Mouse (Mus musculus) CH12.LX (cell line): ENCODE measurements around the gene Prn. TPM values are rescaled to one million over a fixed set of nuclear protein-coding genes. Genes with fewer than 3 reads are reported as not detected.

ENCODE experiments used
- DNase-seq: peaks from one replicate; pipeline ENCODE4 v3.0.0-alpha.2; 2013; ENCODE audit errors: extremely low read depth
- H3K27ac ChIP-seq: 2 replicates; pipeline ENCODE4 v1.5.1; 2012; ENCODE audit warnings: low read depth, mild to moderate bottlenecking, control low read depth, moderate library complexity; ENCODE audit not compliant: insufficient read depth
- H3K27me3 ChIP-seq: replicated peaks from 2 replicates; pipeline ENCODE3; 2012; ENCODE audit warnings: inconsistent platforms
- H3K36me3 ChIP-seq, 2 experiments: replicated peaks in 1 of 2; 2 replicates each; pipeline versions ENCODE3 to v1.6.1; 2012; ENCODE audit warnings: inconsistent platforms in 1 of 2, low read length in 1 of 2, mild to moderate bottlenecking in 1 of 2, mixed read lengths in 1 of 2, moderate library complexity in 1 of 2; ENCODE audit not compliant: control insufficient read depth in 1 of 2, insufficient read depth in 1 of 2
- H3K4me1 ChIP-seq, 2 experiments: 2 replicates each; pipeline ENCODE4 v1.6.1; 2012; ENCODE audit warnings: inconsistent platforms in 1 of 2, moderate library complexity in 1 of 2; ENCODE audit not compliant: insufficient read depth in 2 of 2, control insufficient read depth in 1 of 2
- H3K4me2 ChIP-seq: 2 replicates; pipeline ENCODE4 v1.6.1; 2012; ENCODE audit warnings: low read depth, mild to moderate bottlenecking, control low read depth; ENCODE audit not compliant: poor library complexity, insufficient read depth, severe bottlenecking
- H3K4me3 ChIP-seq, 3 experiments: fragments of 150-350 bp in 1 of 3; sonication (generic) in 1 of 3; replicated peaks in 1 of 3; 2 replicates each; pipeline versions ENCODE3 to v1.5.1; 2011 to 2012; ENCODE audit warnings: low read depth in 2 of 3, low read length in 2 of 3, mild to moderate bottlenecking in 2 of 3, moderate library complexity in 2 of 3, control low read depth in 1 of 3, improper control_type of control experiment in 1 of 3, inconsistent platforms in 1 of 3, mixed read lengths in 1 of 3; ENCODE audit not compliant: poor library complexity in 1 of 3
- H3K79me2 ChIP-seq: replicated peaks from 2 replicates; pipeline ENCODE4 v1.6.1; 2012; ENCODE audit warnings: mild to moderate bottlenecking, moderate library complexity; ENCODE audit not compliant: control insufficient read depth, poor library complexity, insufficient read depth, severe bottlenecking; ENCODE audit errors: extremely low read depth
- H3K9ac ChIP-seq: 2 replicates; pipeline ENCODE4 v1.6.1; 2012; ENCODE audit warnings: low read depth, mild to moderate bottlenecking, control low read depth, moderate library complexity; ENCODE audit not compliant: insufficient read depth
- H3K9me3 ChIP-seq: replicated peaks from 2 replicates; pipeline ENCODE3; 2012; ENCODE audit warnings: low read length, inconsistent platforms, mixed read lengths
- BHLHE40 ChIP-seq: IDR thresholded peaks from 2 replicates; pipeline ENCODE4 v1.6.1; 2011; ENCODE audit warnings: mild to moderate bottlenecking, low read depth, low read length, improper control_type of control experiment
- CHD1 ChIP-seq: IDR thresholded peaks from 2 replicates; pipeline ENCODE4 v1.6.1; 2012; ENCODE audit warnings: low read depth, low read length, improper control_type of control experiment, inconsistent platforms
- E2F4 ChIP-seq: IDR thresholded peaks from 2 replicates; pipeline ENCODE4 v1.6.1; 2011; ENCODE audit warnings: low read depth, low read length, improper control_type of control experiment; ENCODE audit not compliant: insufficient replicate concordance
- EP300 ChIP-seq: IDR thresholded peaks from 2 replicates; pipeline ENCODE4 v1.6.1; 2011; ENCODE audit warnings: low read length, improper control_type of control experiment
- ETS1 ChIP-seq: conservative IDR thresholded peaks from 2 replicates; pipeline ENCODE4 v1.6.1; 2012; ENCODE audit warnings: low read depth, mild to moderate bottlenecking, inconsistent platforms, low read length, improper control_type of control experiment, moderate library complexity
- IRF4 ChIP-seq: IDR thresholded peaks from 2 replicates; pipeline ENCODE4 v1.6.1; 2014; ENCODE audit warnings: low read depth, mild to moderate bottlenecking, inconsistent platforms, low read length, improper control_type of control experiment
- JUN ChIP-seq: IDR thresholded peaks from 2 replicates; pipeline ENCODE4 v1.6.1; 2011; ENCODE audit warnings: low read depth, mild to moderate bottlenecking, low read length, improper control_type of control experiment, moderate library complexity; ENCODE audit not compliant: insufficient read depth
- JUND ChIP-seq: conservative IDR thresholded peaks from 2 replicates; pipeline ENCODE4 v1.6.1; 2011; ENCODE audit warnings: low read depth, low read length, improper control_type of control experiment
- KAT2A ChIP-seq: IDR thresholded peaks from 2 replicates; pipeline ENCODE4 v1.6.1; 2012; ENCODE audit warnings: low read length, improper control_type of control experiment, inconsistent platforms; ENCODE audit not compliant: insufficient replicate concordance
- MAFK ChIP-seq: IDR thresholded peaks from 2 replicates; pipeline ENCODE4 v1.6.1; 2011; ENCODE audit warnings: low read length, improper control_type of control experiment; ENCODE audit not compliant: insufficient replicate concordance
- MAX ChIP-seq: IDR thresholded peaks from 2 replicates; pipeline ENCODE4 v1.6.1; 2011; ENCODE audit warnings: low read length, improper control_type of control experiment
- MAZ ChIP-seq: IDR thresholded peaks from 2 replicates; pipeline ENCODE4 v1.6.1; 2012; ENCODE audit warnings: low read depth, mild to moderate bottlenecking, inconsistent platforms, low read length, improper control_type of control experiment, moderate library complexity
- MEF2A ChIP-seq: IDR thresholded peaks from 2 replicates; pipeline ENCODE4 v1.6.1; 2014; ENCODE audit warnings: low read depth, mild to moderate bottlenecking, inconsistent platforms, low read length, improper control_type of control experiment, borderline replicate concordance
- MXI1 ChIP-seq: IDR thresholded peaks from 2 replicates; pipeline ENCODE4 v1.6.1; 2011; ENCODE audit warnings: mild to moderate bottlenecking, low read depth, low read length, improper control_type of control experiment
- NELFE ChIP-seq: IDR thresholded peaks from 2 replicates; pipeline ENCODE4 v1.6.1; 2011; ENCODE audit warnings: low read depth, low read length, improper control_type of control experiment
- NRF1 ChIP-seq: IDR thresholded peaks from 2 replicates; pipeline ENCODE4 v1.6.1; 2014; ENCODE audit warnings: low read depth, mild to moderate bottlenecking, inconsistent platforms, low read length, improper control_type of control experiment, moderate library complexity
- PAX5 ChIP-seq: IDR thresholded peaks from 2 replicates; pipeline ENCODE4 v1.6.1; 2012; ENCODE audit warnings: low read length, inconsistent platforms, mixed read lengths
- POLR2A ChIP-seq: IDR thresholded peaks from 2 replicates; pipeline ENCODE4 v1.6.1; 2011; ENCODE audit warnings: low read depth, mild to moderate bottlenecking, improper control_type of control experiment, low read length
- POLR2AphosphoS2 ChIP-seq: IDR thresholded peaks from 2 replicates; pipeline ENCODE4 v1.6.1; 2011; ENCODE audit warnings: low read depth, low read length, improper control_type of control experiment
- RAD21 ChIP-seq: IDR thresholded peaks from 2 replicates; pipeline ENCODE4 v1.6.1; 2011; ENCODE audit warnings: low read depth, mild to moderate bottlenecking, low read length, improper control_type of control experiment, moderate library complexity
- RCOR1 ChIP-seq: conservative IDR thresholded peaks from 2 replicates; pipeline ENCODE4 v1.6.1; 2012; ENCODE audit warnings: low read depth, mild to moderate bottlenecking, inconsistent platforms, low read length, improper control_type of control experiment
- SMC3 ChIP-seq: IDR thresholded peaks from 2 replicates; pipeline ENCODE4 v1.6.1; 2011; ENCODE audit warnings: low read depth, low read length, improper control_type of control experiment
- TBP ChIP-seq: conservative IDR thresholded peaks from 2 replicates; pipeline ENCODE4 v1.6.1; 2011; ENCODE audit warnings: low read depth, low read length, improper control_type of control experiment
- TCF12 ChIP-seq: IDR thresholded peaks from 2 replicates; pipeline ENCODE4 v1.6.1; 2014; ENCODE audit warnings: low read depth, mild to moderate bottlenecking, inconsistent platforms, low read length, improper control_type of control experiment
- UBTF ChIP-seq: IDR thresholded peaks from 2 replicates; pipeline ENCODE4 v1.6.1; 2012; ENCODE audit warnings: low read depth, mild to moderate bottlenecking, inconsistent platforms, low read length, improper control_type of control experiment, moderate library complexity
- USF1 ChIP-seq: IDR thresholded peaks from 2 replicates; pipeline ENCODE4 v1.6.1; 2014; ENCODE audit warnings: low read depth, mild to moderate bottlenecking, inconsistent platforms, low read length, improper control_type of control experiment
- ZKSCAN1 ChIP-seq: IDR thresholded peaks from 2 replicates; pipeline ENCODE4 v1.6.1; 2012; ENCODE audit warnings: low read depth, inconsistent platforms, low read length, improper control_type of control experiment, borderline replicate concordance
- ZNF384 ChIP-seq: IDR thresholded peaks from 2 replicates; pipeline ENCODE4 v1.6.1; 2012; ENCODE audit warnings: low read depth, low read length, improper control_type of control experiment, inconsistent platforms
- dilution Hi-C: fragments of 300-500 bp; cut with MboI; formaldehyde crosslinking; loops from 2 replicates; pipeline ENCODE4 v1.14.3; 2020; ENCODE audit warnings: low sequenced_read_pairs; ENCODE audit not compliant: extremely low pct_unique_long_range_greater_than_20kb, extremely low pct_ligation_motif_present
- in situ Hi-C: fragments of 300-500 bp; cut with MboI; formaldehyde crosslinking; loops from 3 replicates; pipeline ENCODE4 v1.14.3; 2019; ENCODE audit warnings: low sequenced_read_pairs, low pct_ligation_motif_present, low pct_unique_long_range_greater_than_20kb, mixed read lengths
- polyA plus RNA-seq: library from polyadenylated mRNA; unstranded; fragments of >175 nt; gene quantifications from 2 replicates; pipeline ENCODE4 v1.2.1, GENCODE M21; 2012; ENCODE audit warnings: low read depth; ENCODE audit not compliant: insufficient read length
- total RNA-seq, 2 experiments: library from RNA; depleted of rRNA; stranded (reverse); fragments of 300-350 nt in 1 of 2; fragments of >200 nt in 1 of 2; gene quantifications; 2 replicates each; pipeline ENCODE4 v1.2.3; 2012 to 2014

Prn gene
- total and polyA plus RNA-seq, 3 experiments = not detected

DNA sequence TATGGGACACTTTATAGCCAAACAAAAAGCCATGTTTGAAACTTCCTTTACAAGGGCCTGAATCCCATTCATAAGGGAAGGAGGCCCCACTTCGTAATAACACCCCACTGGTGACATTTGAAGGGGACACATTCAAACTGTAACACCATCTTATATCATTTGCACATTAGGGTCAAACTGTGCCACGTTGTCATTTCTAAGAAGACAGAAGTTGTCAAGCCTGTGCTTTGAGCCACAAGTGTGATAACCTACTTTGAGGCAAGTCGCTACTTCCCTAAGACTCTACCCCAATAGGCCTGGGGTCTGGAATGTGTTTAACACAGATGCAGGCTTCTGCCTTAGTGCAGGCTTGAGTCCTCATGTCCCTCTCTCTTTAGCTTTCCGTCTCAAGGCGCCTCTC lies 2.4 kb upstream of the Prn start:
- no peak overlapping the region for H3K4me2 ChIP-seq
- no peaks in the 10 kb centered on the region for H3K79me2 ChIP-seq
- H3K27me3 ChIP-seq = peaks cover 6% of the 10 kb centered on the region
- H3K27ac ChIP-seq = no peak overlapping the region
- H3K36me3 ChIP-seq = no peaks in the 10 kb centered on the region
- H3K9me3 ChIP-seq = no peaks in the 10 kb centered on the region
- H3K4me3 ChIP-seq = no peak overlapping the region
- H3K4me1 ChIP-seq = peaks cover 4 to 31% of the 10 kb centered on the region in 2 experiments
- TF ChIP-seq JUN (no peak), MXI1 (no peak), IRF4 (no peak), RAD21 (no peak), E2F4 (no peak), CHD1 (no peak), MEF2A (no peak), MAFK (no peak), NELFE (no peak), ZKSCAN1 (no peak), MAX (no peak), RCOR1 (no peak), UBTF (no peak), PAX5 (no peak), MAZ (no peak), JUND (no peak), ZNF384 (no peak)
- TF ChIP-seq, all 38 proteins: peak for 0
- no peak for DNase-seq
- H3K9ac ChIP-seq = no peak overlapping the region
- in situ Hi-C loops = no loop called here
- dilution Hi-C loops = no loop called here

DNA sequence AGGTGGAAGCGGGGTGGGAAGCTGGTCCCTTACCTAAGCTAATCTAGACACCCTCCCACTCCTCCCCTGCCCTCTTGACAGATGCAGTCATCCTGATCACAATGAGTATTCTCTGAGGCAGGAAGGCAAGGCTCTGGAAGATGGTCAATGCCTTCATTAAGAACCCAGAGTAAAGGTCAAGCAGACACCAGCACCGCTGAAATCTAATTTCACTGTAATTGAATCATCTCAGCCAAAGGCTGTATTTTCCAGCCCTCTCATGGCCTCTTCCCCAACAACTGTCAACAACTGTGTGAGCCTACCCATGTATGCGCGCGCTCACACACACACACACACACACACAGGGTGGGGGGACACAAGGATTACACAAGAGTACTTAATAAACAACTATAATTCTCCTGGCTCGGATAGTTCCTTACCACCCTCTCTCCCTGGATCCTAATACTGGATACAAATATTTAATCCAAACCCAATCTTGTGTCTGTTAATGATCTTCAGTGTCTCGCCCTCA lies 1.4 kb upstream of the Prn start:
- Histone ChIP-seq H3K27me3 (peaks cover 6% of the 10 kb centered on the region), H3K4me2 (no peak overlapping the region), H3K4me1 (peaks cover 0 to 24% of the 10 kb centered on the region in 2 experiments; a peak in 3 of 4 replicates), H3K4me3 (no peak overlapping the region), H3K9ac (no peak overlapping the region), H3K9me3 (no peaks in the 10 kb centered on the region), H3K36me3 (no peaks in the 10 kb centered on the region), H3K79me2 (no peaks in the 10 kb centered on the region), H3K27ac (no peak overlapping the region)
- TF ChIP-seq POLR2AphosphoS2 (no peak), MXI1 (no peak), NELFE (no peak), SMC3 (no peak), BHLHE40 (no peak), UBTF (no peak), CHD1 (no peak), NRF1 (no peak), TCF12 (no peak), USF1 (no peak), E2F4 (no peak), TBP (no peak), EP300 (no peak), ETS1 (no peak), PAX5 (no peak), MAFK (no peak), POLR2A (no peak), MAX (no peak), MAZ (no peak), KAT2A (no peak)
- dilution Hi-C loops = no loop called here
- DNase-seq = no peak
- in situ Hi-C loops = no loop called here
